Mouse (Mus musculus): ENCODE results near the gene Chml. TPM values are rescaled to one million over a fixed set of nuclear protein-coding genes. Genes with fewer than 3 reads are reported as not detected.

The Chml gene
- polyA plus RNA-seq, 2 experiments: 0.81 to 1.1 TPM

GRCm38 (mm10) chr1:175707599-175707998, 14.9 kb upstream of the Chml start:
- H3K9me3 ChIP-seq (ENCODE audit: control insufficient read depth, low read length): no peaks in the 10 kb centered on the region
- H3K4me3 ChIP-seq (ENCODE audit: insufficient read depth in 1 of 2, low read depth in 2 of 2, low read length in 2 of 2): no peak overlapping the region
- no peak for DNase-seq (ENCODE audit: low read depth in 3 of 3, low spot score in 3 of 3)
- 62% methylated on average over 5 of the region's 5 CpGs for WGBS (ENCODE audit: insufficient replicate concordance)
- no peak overlapping the region for H3K4me2 ChIP-seq (ENCODE audit: low read depth)
- no peaks in the 10 kb centered on the region for H3K36me3 ChIP-seq (replicated peaks; ENCODE audit: control insufficient read depth, insufficient read depth, low read depth)
- no peaks in the 10 kb centered on the region for H3K4me1 ChIP-seq (replicated peaks; ENCODE audit: control insufficient read depth in 2 of 2, insufficient read depth in 2 of 2, low read length in 1 of 2)
- no peak for TF ChIP-seq EP300 (IDR thresholded peaks at IDR 0.05; ENCODE audit: low read depth)
- TF ChIP-seq CTCF (IDR thresholded peaks at IDR 0.05; ENCODE audit: low read depth): no peak
- no peak overlapping the region for H3K27ac ChIP-seq
- no peak overlapping the region for H3K9ac ChIP-seq (replicated peaks)
- ATAC-seq (ENCODE audit: insufficient read depth): no peak
- H3K27me3 ChIP-seq (ENCODE audit: control insufficient read depth, insufficient read depth, low read length): no peaks in the 10 kb centered on the region

GRCm38 (mm10) chr1:175701145-175701544, 8.4 kb upstream of the Chml start:
- H3K27ac ChIP-seq: no peak overlapping the region
- no peak overlapping the region for H3K4me3 ChIP-seq (ENCODE audit: insufficient read depth in 1 of 2, low read depth in 2 of 2, low read length in 2 of 2)
- no peak overlapping the region for H3K4me2 ChIP-seq (ENCODE audit: low read depth)
- no peaks in the 10 kb centered on the region for H3K9me3 ChIP-seq (ENCODE audit: control insufficient read depth, low read length)
- peaks cover 0 to 7% of the 10 kb centered on the region in 2 experiments; a peak in 2 of 4 replicates for H3K4me1 ChIP-seq (replicated peaks; ENCODE audit: control insufficient read depth in 2 of 2, insufficient read depth in 2 of 2, low read length in 1 of 2)
- TF ChIP-seq EP300 (IDR thresholded peaks at IDR 0.05; ENCODE audit: low read depth) (no peak), CTCF (IDR thresholded peaks at IDR 0.05; ENCODE audit: low read depth) (no peak)
- no peak overlapping the region for H3K9ac ChIP-seq (replicated peaks)
- no peak for ATAC-seq (ENCODE audit: insufficient read depth)
- 45% methylated on average over 4 of the region's 4 CpGs for WGBS (ENCODE audit: insufficient replicate concordance)
- no peaks in the 10 kb centered on the region for H3K27me3 ChIP-seq (ENCODE audit: control insufficient read depth, insufficient read depth, low read length)
- no peaks in the 10 kb centered on the region for H3K36me3 ChIP-seq (replicated peaks; ENCODE audit: control insufficient read depth, insufficient read depth, low read depth)
- DNase-seq (ENCODE audit: low read depth in 3 of 3, low spot score in 3 of 3): no peak

- no peak for TF ChIP-seq EP300 (IDR thresholded peaks at IDR 0.05; ENCODE audit: low read depth)
- TF ChIP-seq CTCF (IDR thresholded peaks at IDR 0.05; ENCODE audit: low read depth): no peak
- H3K27me3 ChIP-seq (ENCODE audit: control insufficient read depth, insufficient read depth, low read length): no peaks in the 10 kb centered on the region
- peaks cover 0 to 7% of the 10 kb centered on the region in 2 experiments; a peak in 2 of 4 replicates for H3K4me1 ChIP-seq (replicated peaks; ENCODE audit: control insufficient read depth in 2 of 2, insufficient read depth in 2 of 2, low read length in 1 of 2)
- H3K27ac ChIP-seq: no peak overlapping the region
- ATAC-seq (ENCODE audit: insufficient read depth) (no peak), DNase-seq (ENCODE audit: low read depth in 3 of 3, low spot score in 3 of 3) (no peak)
- no peak overlapping the region for H3K4me3 ChIP-seq (ENCODE audit: insufficient read depth in 1 of 2, low read depth in 2 of 2, low read length in 2 of 2)
- 15% methylated on average over 4 of the region's 4 CpGs for WGBS (ENCODE audit: insufficient replicate concordance)
- H3K9me3 ChIP-seq (ENCODE audit: control insufficient read depth, low read length): no peaks in the 10 kb centered on the region
- no peaks in the 10 kb centered on the region for H3K36me3 ChIP-seq (replicated peaks; ENCODE audit: control insufficient read depth, insufficient read depth, low read depth)
- no peak overlapping the region for H3K4me2 ChIP-seq (ENCODE audit: low read depth)
- no peak overlapping the region for H3K9ac ChIP-seq (replicated peaks)
Measured at GRCm38 (mm10) chr1:175699796-175700195, 7.1 kb upstream of the Chml start.

- H3K27ac ChIP-seq: no peak overlapping the region
- H3K4me3 ChIP-seq (ENCODE audit: insufficient read depth in 1 of 2, low read depth in 2 of 2, low read length in 2 of 2): no peak overlapping the region
- H3K4me2 ChIP-seq (ENCODE audit: low read depth): no peak overlapping the region
- peaks cover 0 to 7% of the 10 kb centered on the region in 2 experiments; a peak in 2 of 4 replicates for H3K4me1 ChIP-seq (replicated peaks; ENCODE audit: control insufficient read depth in 2 of 2, insufficient read depth in 2 of 2, low read length in 1 of 2)
- no peak overlapping the region for H3K9ac ChIP-seq (replicated peaks)
- H3K36me3 ChIP-seq (replicated peaks; ENCODE audit: control insufficient read depth, insufficient read depth, low read depth): no peaks in the 10 kb centered on the region
- WGBS (ENCODE audit: insufficient replicate concordance): 36% methylated on average over 3 of the region's 3 CpGs
- no peak for ATAC-seq (ENCODE audit: insufficient read depth)
- TF ChIP-seq EP300 (IDR thresholded peaks at IDR 0.05; ENCODE audit: low read depth) (no peak), CTCF (IDR thresholded peaks at IDR 0.05; ENCODE audit: low read depth) (no peak)
- no peak for DNase-seq (ENCODE audit: low read depth in 3 of 3, low spot score in 3 of 3)
- no peaks in the 10 kb centered on the region for H3K9me3 ChIP-seq (ENCODE audit: control insufficient read depth, low read length)
- H3K27me3 ChIP-seq (ENCODE audit: control insufficient read depth, insufficient read depth, low read length): no peaks in the 10 kb centered on the region
Measured at GRCm38 (mm10) chr1:175699375-175699774, 6.7 kb upstream of the Chml start.

- Histone ChIP-seq H3K27me3 (ENCODE audit: control insufficient read depth, insufficient read depth, low read length) (no peaks in the 10 kb centered on the region), H3K4me2 (ENCODE audit: low read depth) (no peak within 1 kb of the TSS), H3K36me3 (replicated peaks; ENCODE audit: control insufficient read depth, insufficient read depth, low read depth) (no peaks in the 10 kb centered on the region), H3K27ac (no peak within 1 kb of the TSS), H3K4me3 (ENCODE audit: insufficient read depth in 1 of 2, low read depth in 2 of 2, low read length in 2 of 2) (no peak within 1 kb of the TSS), H3K9ac (replicated peaks) (no peak within 1 kb of the TSS), H3K4me1 (replicated peaks; ENCODE audit: control insufficient read depth in 2 of 2, insufficient read depth in 2 of 2, low read length in 1 of 2) (peaks cover 2 to 11% of the 10 kb centered on the region in 2 experiments; a peak in 3 of 4 replicates), H3K9me3 (ENCODE audit: control insufficient read depth, low read length) (no peaks in the 10 kb centered on the region)
- DNase-seq (ENCODE audit: low read depth in 3 of 3, low spot score in 3 of 3) (no peak), ATAC-seq (ENCODE audit: insufficient read depth) (no peak)
- 59% methylated on average over 1 of the region's 1 CpGs for WGBS (ENCODE audit: insufficient replicate concordance)
- TF ChIP-seq EP300 (IDR thresholded peaks at IDR 0.05; ENCODE audit: low read depth) (no peak), CTCF (IDR thresholded peaks at IDR 0.05; ENCODE audit: low read depth) (no peak)
Measured at GRCm38 (mm10) chr1:175698293-175698692, 5.6 kb upstream of the Chml start, which contains the start of gene Wdr64. Gene Wdr64 (plus strand): TSS chr1:175698593.
